Mouse (Mus musculus): ENCODE measurements around the gene Srebf2. TPM values are rescaled to one million over a fixed set of nuclear protein-coding genes. Genes with fewer than 3 reads are reported as not detected.

The Srebf2 gene
- polyA plus RNA-seq, 1 experiment from 2014 or later, result 84.6 TPM

DNA sequence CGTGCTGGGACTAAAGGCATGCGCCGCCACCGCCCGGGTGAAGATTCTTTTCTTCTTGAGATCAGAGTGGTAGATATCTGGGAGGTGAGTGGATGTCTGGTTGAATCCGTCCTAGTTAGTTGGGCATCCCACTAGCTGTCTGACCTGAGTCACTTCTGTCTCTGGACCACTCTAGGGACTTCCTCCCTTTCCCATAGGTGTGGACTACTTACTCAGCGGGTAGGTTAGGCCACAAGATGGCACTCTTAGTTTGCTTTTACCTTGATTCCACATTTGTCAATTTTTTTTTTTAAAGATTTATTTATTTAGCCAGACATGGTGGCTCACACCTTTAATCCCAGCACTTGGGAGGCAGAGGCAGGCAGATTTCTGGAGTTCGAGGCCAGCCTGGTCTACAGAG lies 7.8 kb upstream of the Srebf2 start:
- in situ Hi-C loops (cut with MboI; ENCODE audit: low pct_unique_long_range_greater_than_20kb), result no loop called here
- CTCF ChIA-PET, result interaction anchor here (1.3 kb wide), 1 partner anchor 18 kb away, joined by 3 read pairs; no protein-coding TSS in a partner anchor
- peak; percentile 67 for TF ChIP-seq CTCF (IDR thresholded peaks at IDR 0.05)
- H3K27me3 ChIP-seq, result no peaks in the 10 kb centered on the region
- no peak for ATAC-seq
- POLR2A ChIA-PET, result no interaction called here
- DNase-seq (ENCODE audit: low read depth, low spot score), result no peak

DNA sequence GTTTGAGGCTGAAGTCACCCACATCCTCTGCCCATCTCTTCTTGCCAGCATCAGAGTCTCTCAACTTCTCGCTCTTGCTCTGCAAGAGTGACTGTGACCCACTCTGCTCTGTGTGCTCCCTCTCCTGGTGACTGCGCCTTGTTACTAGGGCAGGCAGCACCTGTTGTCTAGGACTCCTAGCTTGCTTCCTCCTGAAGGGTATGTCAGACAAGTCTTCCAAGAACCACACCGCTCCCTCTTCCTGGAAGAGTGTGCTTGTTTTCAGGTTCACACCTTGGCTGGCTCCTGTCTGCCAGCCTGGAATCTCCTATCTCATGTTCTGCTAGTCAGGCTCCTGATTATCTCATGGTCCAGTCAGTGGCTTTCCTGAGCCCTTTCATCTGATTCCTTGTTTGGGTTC lies 6.6 kb upstream of the Srebf2 start:
- no peak for ATAC-seq
- POLR2A ChIA-PET, result interaction anchor here (0.6 kb wide), 1 partner anchor 20 kb away, joined by 3 read pairs; no protein-coding TSS in a partner anchor
- in situ Hi-C loops (cut with MboI; ENCODE audit: low pct_unique_long_range_greater_than_20kb), result loop anchor here (5.0 kb wide), 1 partner anchor 97 kb away; no protein-coding TSS in a partner anchor
- H3K27me3 ChIP-seq, result no peaks in the 10 kb centered on the region
- no peak for DNase-seq (ENCODE audit: low read depth, low spot score)
- no peak for TF ChIP-seq CTCF (IDR thresholded peaks at IDR 0.05)
- CTCF ChIA-PET, result interaction anchor here (3.3 kb wide), 1 partner anchor 97 kb away, joined by 16 read pairs; no protein-coding TSS in a partner anchor

DNA sequence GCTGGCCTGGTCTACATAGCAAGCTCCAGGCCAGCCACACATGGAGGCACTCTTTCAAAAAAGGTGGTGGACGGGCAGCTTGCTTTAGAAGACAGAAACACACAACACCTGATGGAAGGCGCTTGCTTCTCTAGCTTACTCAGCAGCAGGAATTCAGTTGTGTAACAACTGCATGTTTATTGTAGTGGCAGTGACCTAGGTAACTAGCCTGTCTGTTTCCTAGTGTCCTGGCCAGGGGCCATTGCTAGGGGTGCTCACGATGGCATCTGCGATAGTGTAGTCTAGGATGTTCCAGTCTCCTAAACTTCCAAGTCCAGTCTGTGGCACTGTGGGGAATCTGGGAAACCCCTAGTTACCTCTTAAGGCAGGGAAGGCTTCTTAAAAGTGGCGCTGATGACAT lies 2.8 kb upstream of the Srebf2 start:
- ChIA-PET CTCF (interaction anchor here (0.9 to 1.4 kb wide), 9 partner anchors 10 to 93 kb away, joined by 3 to 4 read pairs (median 4); no protein-coding TSS in a partner anchor), POLR2A (no interaction called here)
- ATAC-seq (no peak), DNase-seq (ENCODE audit: low read depth, low spot score) (no peak)
- no peaks in the 10 kb centered on the region for H3K27me3 ChIP-seq
- no peak for TF ChIP-seq CTCF (IDR thresholded peaks at IDR 0.05)
- in situ Hi-C loops (cut with MboI; ENCODE audit: low pct_unique_long_range_greater_than_20kb), result loop anchor here (5.0 kb wide), 1 partner anchor 93 kb away; no protein-coding TSS in a partner anchor

DNA sequence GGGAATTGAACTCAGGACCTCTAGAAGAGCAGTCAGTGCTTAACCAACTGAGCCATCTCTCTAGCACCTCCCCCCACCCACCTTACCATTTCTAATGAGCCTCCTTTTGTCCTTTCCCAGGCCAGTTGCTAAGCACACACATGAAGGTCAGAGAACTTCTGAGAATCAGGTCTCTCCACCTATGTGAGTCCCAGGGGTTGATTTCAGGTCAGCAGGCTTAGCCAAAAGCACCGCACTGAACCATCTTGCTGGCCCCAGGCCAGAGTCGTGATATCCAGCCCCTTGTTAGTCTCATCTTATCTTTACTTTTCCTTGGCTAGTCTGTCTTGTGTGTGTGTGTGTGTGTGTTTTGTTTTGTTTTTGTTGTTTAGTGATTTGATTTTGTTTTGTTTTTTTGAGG lies 1.6 kb upstream of the Srebf2 start:
- CTCF ChIA-PET, result interaction anchor here (1.0 to 1.4 kb wide), 7 partner anchors 11 to 92 kb away, joined by 3 to 4 read pairs (median 4); no protein-coding TSS in a partner anchor
- TF ChIP-seq CTCF (IDR thresholded peaks at IDR 0.05), result no peak
- POLR2A ChIA-PET, result interaction anchor here (1.6 kb wide), 1 partner anchor 37 kb away, joined by 4 read pairs; no protein-coding TSS in a partner anchor
- H3K27me3 ChIP-seq, result no peaks in the 10 kb centered on the region
- DNase-seq (ENCODE audit: low read depth, low spot score) (no peak), ATAC-seq (no peak)
- in situ Hi-C loops (cut with MboI; ENCODE audit: low pct_unique_long_range_greater_than_20kb), result no loop called here

GRCm38 (mm10) chr15:82145851-82146769 lies 871 bp upstream of the Srebf2 start:
- POLR2A ChIA-PET, result interaction anchor here (1.2 to 1.6 kb wide), 2 partner anchors 36 to 88 kb away, joined by 3 to 4 read pairs; no protein-coding TSS in a partner anchor
- DNase-seq (ENCODE audit: low read depth, low spot score), result no peak

DNA sequence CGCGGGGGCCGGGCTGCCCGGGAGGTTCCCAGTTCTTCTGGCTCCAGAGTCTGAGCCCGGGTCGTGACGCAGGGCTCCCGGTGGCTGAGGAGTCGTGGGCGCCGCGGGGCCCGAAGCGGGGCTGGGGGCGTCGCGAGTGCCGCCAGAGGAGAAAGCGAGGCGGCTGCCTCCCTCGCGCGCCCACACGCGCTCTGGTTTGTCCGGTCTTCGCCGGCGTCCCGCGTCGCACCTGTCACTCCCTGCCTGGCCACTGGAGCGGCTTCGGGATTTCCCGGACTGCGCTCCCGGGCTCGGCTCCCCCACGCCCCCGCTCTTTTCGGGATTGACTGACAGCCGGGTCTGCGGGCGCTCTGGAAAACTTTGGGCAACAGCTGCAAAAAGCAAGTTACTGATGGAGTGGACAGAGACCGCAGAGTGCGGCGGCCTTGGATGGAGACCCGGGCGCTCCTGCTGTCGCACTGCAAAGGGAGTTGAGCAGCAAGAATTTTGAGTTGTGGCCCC lies 680 bp downstream of the Srebf2 start:
- CTCF ChIA-PET, result interaction anchor here (1.1 to 1.2 kb wide), 2 partner anchors 16 to 18 kb away, joined by 4 read pairs; no protein-coding TSS in a partner anchor
- TF ChIP-seq CTCF (IDR thresholded peaks at IDR 0.05), result no peak
- H3K27me3 ChIP-seq, result no peaks in the 10 kb centered on the region
- DNase-seq (ENCODE audit: low read depth, low spot score) (no peak), ATAC-seq (peak; percentile 40)
- in situ Hi-C loops (cut with MboI; ENCODE audit: low pct_unique_long_range_greater_than_20kb), result no loop called here
- POLR2A ChIA-PET, result interaction anchor here (1.1 to 1.5 kb wide), 3 partner anchors 19 to 36 kb away, joined by 3 to 4 read pairs (median 3); partner anchors contain the start of gene Ccdc134

More at GRCm38 (mm10) chr15:82145851-82146769, 871 bp upstream of the Srebf2 start:
- CTCF ChIA-PET, result interaction anchor here (1.0 to 1.4 kb wide), 7 partner anchors 16 to 91 kb away, joined by 3 to 5 read pairs (median 4); no protein-coding TSS in a partner anchor
- no peak for TF ChIP-seq CTCF (IDR thresholded peaks at IDR 0.05)
- no peaks in the 10 kb centered on the region for H3K27me3 ChIP-seq
- ATAC-seq, result no peak
- in situ Hi-C loops (cut with MboI; ENCODE audit: low pct_unique_long_range_greater_than_20kb), result no loop called here

DNA sequence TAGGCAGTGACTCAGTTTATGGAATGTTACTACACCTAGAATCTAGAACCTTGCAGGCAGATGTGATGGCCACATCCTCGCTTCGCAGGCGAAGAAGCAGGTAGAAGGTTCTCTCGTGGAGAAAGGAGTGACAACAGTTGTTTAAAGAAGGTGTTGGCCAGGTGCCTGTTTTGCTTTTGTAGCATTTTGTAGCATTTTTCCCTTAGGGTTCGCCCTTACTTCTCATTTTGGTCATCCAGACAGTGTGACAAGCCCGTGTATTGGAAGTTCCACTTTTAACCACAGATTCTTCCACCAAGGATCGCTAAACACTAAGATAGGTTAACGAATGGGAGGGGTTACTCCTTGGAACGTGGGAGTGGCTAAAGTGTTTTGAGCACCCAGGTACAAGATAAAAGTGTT lies 1.5 kb downstream of the Srebf2 start:
- POLR2A ChIA-PET, result interaction anchor here (1.1 kb wide), 1 partner anchor 28 kb away, joined by 3 read pairs; no protein-coding TSS in a partner anchor
- no peak for ATAC-seq

DNA sequence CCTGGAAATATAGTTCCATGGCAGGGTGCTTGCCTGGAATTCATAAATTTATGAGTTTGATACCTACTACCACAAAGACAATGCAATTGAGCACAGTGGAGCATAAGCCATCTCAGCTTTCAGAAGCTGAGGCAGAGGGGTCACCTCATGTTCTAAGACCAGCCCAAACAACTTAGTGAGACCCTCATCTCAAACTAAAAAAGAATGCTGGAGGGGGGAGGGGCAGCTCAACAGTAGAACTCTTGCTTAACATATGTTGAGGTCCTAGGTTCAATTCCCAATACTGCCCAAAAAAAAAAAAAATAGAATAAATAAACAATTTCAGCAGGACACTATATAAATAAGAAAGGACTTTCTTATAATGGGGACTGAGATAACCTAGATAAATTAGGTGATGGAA lies 3.1 kb downstream of the Srebf2 start:
- no peaks in the 10 kb centered on the region for H3K27me3 ChIP-seq
- no peak for TF ChIP-seq CTCF (IDR thresholded peaks at IDR 0.05)
- ChIA-PET POLR2A (no interaction called here), CTCF (interaction anchor here (2.0 kb wide), 1 partner anchor 15 kb away, joined by 8 read pairs; no protein-coding TSS in a partner anchor)
- ATAC-seq (no peak), DNase-seq (ENCODE audit: low read depth, low spot score) (no peak)
- in situ Hi-C loops (cut with MboI; ENCODE audit: low pct_unique_long_range_greater_than_20kb), result no loop called here

More for the DNA sequence above, 1.5 kb downstream of the Srebf2 start:
- no peaks in the 10 kb centered on the region for H3K27me3 ChIP-seq
- CTCF ChIA-PET, result interaction anchor here (2.0 kb wide), 1 partner anchor 17 kb away, joined by 8 read pairs; no protein-coding TSS in a partner anchor
- no peak for DNase-seq (ENCODE audit: low read depth, low spot score)
- in situ Hi-C loops (cut with MboI; ENCODE audit: low pct_unique_long_range_greater_than_20kb), result no loop called here
- no peak for TF ChIP-seq CTCF (IDR thresholded peaks at IDR 0.05)

GRCm38 (mm10) chr15:82151176-82151575 lies 4.2 kb downstream of the Srebf2 start:
- H3K27me3 ChIP-seq, result no peaks in the 10 kb centered on the region
- DNase-seq (ENCODE audit: low read depth, low spot score), result no peak
- in situ Hi-C loops (cut with MboI; ENCODE audit: low pct_unique_long_range_greater_than_20kb), result no loop called here
- POLR2A ChIA-PET, result interaction anchor here (0.7 kb wide), 1 partner anchor 9 kb away, joined by 10 read pairs; no protein-coding TSS in a partner anchor
- CTCF ChIA-PET, result interaction anchor here (1.5 kb wide), 1 partner anchor 15 kb away, joined by 4 read pairs; no protein-coding TSS in a partner anchor
- no peak for ATAC-seq
- TF ChIP-seq CTCF (IDR thresholded peaks at IDR 0.05), result no peak

- ChIA-PET CTCF (interaction anchor here (1.5 kb wide), 1 partner anchor 14 kb away, joined by 4 read pairs; no protein-coding TSS in a partner anchor), POLR2A (interaction anchor here (0.7 kb wide), 1 partner anchor 10 kb away, joined by 10 read pairs; no protein-coding TSS in a partner anchor)
- TF ChIP-seq CTCF (IDR thresholded peaks at IDR 0.05), result no peak
- ATAC-seq (no peak), DNase-seq (ENCODE audit: low read depth, low spot score) (no peak)
- H3K27me3 ChIP-seq, result no peaks in the 10 kb centered on the region
- in situ Hi-C loops (cut with MboI; ENCODE audit: low pct_unique_long_range_greater_than_20kb), result no loop called here
Observed at GRCm38 (mm10) chr15:82152022-82152421, 5.0 kb downstream of the Srebf2 start.
